Comparison of ENCODE assay signal across 22 mouse cellular contexts in the genomic region with DNA sequence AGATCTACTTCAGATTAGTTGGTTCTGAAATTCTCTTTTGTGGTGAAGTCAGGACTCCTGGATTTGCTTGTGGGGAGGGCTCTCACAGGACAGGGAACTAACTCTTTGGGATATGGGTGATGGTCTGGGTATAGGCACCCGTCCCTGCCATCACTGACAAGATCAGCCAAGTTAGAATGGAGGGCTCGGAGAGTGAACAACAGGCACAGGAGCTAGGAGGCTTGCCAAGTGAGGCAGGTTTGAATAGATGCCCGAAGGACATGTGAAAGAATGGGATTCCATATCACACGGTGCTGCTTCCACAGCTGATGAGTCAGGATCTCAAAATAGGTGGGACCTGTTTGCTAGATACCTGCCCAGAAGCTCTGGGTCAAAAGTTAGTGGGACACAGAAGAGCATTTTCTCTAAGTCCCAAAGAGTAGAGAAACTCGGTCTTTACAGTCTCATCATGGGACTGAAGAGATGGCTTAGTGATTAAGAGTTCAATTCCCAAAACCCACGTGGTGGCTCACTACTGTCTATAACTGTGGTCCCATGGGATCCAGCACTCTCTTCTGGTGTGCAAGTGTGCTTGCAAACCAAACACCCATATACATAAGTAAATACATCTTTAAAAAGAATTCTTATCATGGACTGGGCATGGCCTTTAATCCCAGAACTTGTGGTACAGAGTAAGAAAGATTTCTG. TPM values are rescaled to one million over a fixed set of nuclear protein-coding genes. Genes with fewer than 3 reads are reported as not detected.
DNase-seq lines count a peak whose midpoint lies in the region; ATAC-seq lines count a peak whose summit lies in the region.
"Had no signal": no experiment of that assay in that cellular context is flagged by ENCODE, and none has a peak within 500 bp of the region (broad histone marks: within the 10 kb centered on the region; RNA-seq: fewer than 3 reads in every experiment).

No protein-coding gene starts in this region.

- H3K4me1 ChIP-seq in midbrain, embryonic 10.5 days = no peaks in the 10 kb centered on the region
- H3K4me1 ChIP-seq in midbrain, embryonic 11.5 days (ENCODE audit: control insufficient read depth, insufficient read depth, low read length) = no peaks in the 10 kb centered on the region
- H3K4me1 ChIP-seq: embryonic facial prominence, embryonic 15.5 days; forebrain, embryonic 15.5 days; heart, embryonic 13.5 days; hindbrain, embryonic 15.5 days had no signal

- ATAC-seq in midbrain, embryonic 11.5 days (ENCODE audit: low FRiP score) = no peak
- ATAC-seq in monocyte, adult 5-6 weeks (replicated peaks; ENCODE audit: insufficient number of reproducible peaks, low FRiP score, low TSS enrichment, poor library complexity, severe bottlenecking) = no peak
- ATAC-seq: forebrain, embryonic 15.5 days had no signal

- 86% methylated on average over 6 of the region's 6 CpGs for WGBS in midbrain, embryonic 10.5 days
- WGBS in midbrain, embryonic 11.5 days = 79% methylated on average over 6 of the region's 6 CpGs

- DNase-seq in heart, adult 11 months = peak; percentile 90
- no peak for DNase-seq in heart, postnatal 25 days (ENCODE audit: low spot score)
- DNase-seq in midbrain, embryonic 10.5 days (ENCODE audit: low spot score) = peak; percentile 4
- DNase-seq in midbrain, embryonic 11.5 days (ENCODE audit: low spot score, missing footprints) = no peak
- peak; percentile 11 to 38 for DNase-seq in heart, postnatal 14 days
- DNase-seq in embryo, embryonic 9.5 days (ENCODE audit: extremely low spot score) = no peak
- DNase-seq: adrenal gland, adult 2 months; adrenal gland, postnatal 25 days; cerebellum, adult 18-20 months; cerebellum, adult 9-11 months; cerebellum, postnatal 36 days; kidney, adult 11 months had no signal

- no peaks in the 10 kb centered on the region for H3K36me3 ChIP-seq in midbrain, embryonic 10.5 days
- H3K36me3 ChIP-seq in midbrain, embryonic 11.5 days (ENCODE audit: control insufficient read depth, insufficient read depth, low read length) = no peaks in the 10 kb centered on the region
- H3K36me3 ChIP-seq: embryonic facial prominence, embryonic 15.5 days; forebrain, embryonic 15.5 days; heart, embryonic 13.5 days; hindbrain, embryonic 15.5 days had no signal

- no peak overlapping the region for H3K27ac ChIP-seq in midbrain, embryonic 10.5 days (replicated peaks)
- no peak overlapping the region for H3K27ac ChIP-seq in midbrain, embryonic 11.5 days (ENCODE audit: low read depth, low read length)
- H3K27ac ChIP-seq: embryonic facial prominence, embryonic 15.5 days; forebrain, embryonic 15.5 days; heart, embryonic 13.5 days; hindbrain, embryonic 15.5 days had no signal

- H3K27me3 ChIP-seq in midbrain, embryonic 10.5 days (ENCODE audit: low read depth, poor library complexity, severe bottlenecking) = no peaks in the 10 kb centered on the region
- no peaks in the 10 kb centered on the region for H3K27me3 ChIP-seq in midbrain, embryonic 11.5 days (ENCODE audit: control insufficient read depth, insufficient read depth, low read length)
- H3K27me3 ChIP-seq: embryonic facial prominence, embryonic 15.5 days; forebrain, embryonic 15.5 days; heart, embryonic 13.5 days; hindbrain, embryonic 15.5 days had no signal

- no peak overlapping the region for H3K4me3 ChIP-seq in midbrain, embryonic 10.5 days
- H3K4me3 ChIP-seq in midbrain, embryonic 11.5 days (ENCODE audit: low read depth, low read length) = no peak overlapping the region
- H3K4me3 ChIP-seq: embryonic facial prominence, embryonic 15.5 days; erythroblast, embryonic 14.5 days; forebrain, embryonic 15.5 days; heart, embryonic 13.5 days; hindbrain, embryonic 15.5 days had no signal

- H3K9me3 ChIP-seq in midbrain, embryonic 10.5 days (replicated peaks) = no peaks in the 10 kb centered on the region
- no peaks in the 10 kb centered on the region for H3K9me3 ChIP-seq in midbrain, embryonic 11.5 days (ENCODE audit: control insufficient read depth, low read length)
- H3K9me3 ChIP-seq: embryonic facial prominence, embryonic 15.5 days; forebrain, embryonic 15.5 days; heart, embryonic 13.5 days; hindbrain, embryonic 15.5 days had no signal

- H3K9ac ChIP-seq in midbrain, embryonic 11.5 days (ENCODE audit: low read length) = no peak overlapping the region
- H3K9ac ChIP-seq: embryonic facial prominence, embryonic 15.5 days; forebrain, embryonic 15.5 days; heart, embryonic 13.5 days; hindbrain, embryonic 15.5 days had no signal

- intact Hi-C loops in heart, postnatal 25 days (cut with DNase I) = no loop called here
- intact Hi-C loops in heart, postnatal 14 days (cut with DNase I) = no loop called here

- no peak overlapping the region for H3K4me2 ChIP-seq in midbrain, embryonic 11.5 days
- H3K4me2 ChIP-seq: embryonic facial prominence, embryonic 15.5 days; forebrain, embryonic 15.5 days; heart, embryonic 13.5 days; hindbrain, embryonic 15.5 days had no signal

RNA-seq across cellular contexts. Expression of a gene that starts 7.8 kb away (rescaled TPM):
- total RNA-seq in heart, postnatal 25 days (2021) = 10 to 100 TPM; 12.5 to 13.9 TPM
- polyA plus RNA-seq in midbrain, embryonic 10.5 days (2016; fragmentation: Nextera tagmentation; extraction: Ambion mirVana) = not detected in 2 replicates
- polyA plus RNA-seq in midbrain, embryonic 11.5 days (2014; fragmentation: Nextera tagmentation; extraction: Ambion mirVana) = 0.37 TPM in 1 of 2 replicates, not detected in the other
- total RNA-seq in heart, postnatal 14 days (2021) = 10 to 100 TPM in 1 of 2 experiments, 1 to 10 TPM in 1; 7.2 to 12.1 TPM
- 1.6 TPM in 1 of 3 replicates, not detected in the others for total RNA-seq in monocyte, adult 5-6 weeks (2017)
- polyA plus RNA-seq: adrenal gland, adult 2 months; embryonic facial prominence, embryonic 15.5 days; erythroblast, embryonic 14.5 days; forebrain, embryonic 11.5 days; forebrain, embryonic 15.5 days; frontal cortex, adult 2 months; heart, embryonic 13.5 days; heart, postnatal 0 days; hindbrain, embryonic 11.5 days; hindbrain, embryonic 15.5 days had no signal

RNA-seq across cellular contexts. Expression of a gene that starts 22.8 kb away (rescaled TPM):
- total RNA-seq in heart, postnatal 25 days (2021) = 10 to 100 TPM; 30.2 to 36.5 TPM
- 0.67 and 0.72 TPM in 2 replicates for polyA plus RNA-seq in midbrain, embryonic 10.5 days (2016; fragmentation: Nextera tagmentation; extraction: Ambion mirVana)
- 1.1 and 1.7 TPM in 2 replicates for polyA plus RNA-seq in midbrain, embryonic 11.5 days (2014; fragmentation: Nextera tagmentation; extraction: Ambion mirVana)
- 10 to 100 TPM; 28.2 to 31.6 TPM for total RNA-seq in heart, postnatal 14 days (2021)
- total RNA-seq in monocyte, adult 5-6 weeks (2017) = 2.2 to 4.7 TPM (median 2.6 TPM) in 3 replicates

RNA-seq across cellular contexts. Expression of a gene that starts 50.3 kb away (rescaled TPM):
- total RNA-seq in heart, postnatal 25 days (2021) = 1 to 10 TPM; 1.4 to 2.0 TPM
- polyA plus RNA-seq in midbrain, embryonic 10.5 days (2016; fragmentation: Nextera tagmentation; extraction: Ambion mirVana) = 3.3 and 4.0 TPM in 2 replicates
- 1.9 and 2.5 TPM in 2 replicates for polyA plus RNA-seq in midbrain, embryonic 11.5 days (2014; fragmentation: Nextera tagmentation; extraction: Ambion mirVana)
- 1 to 10 TPM; 1.4 TPM for total RNA-seq in heart, postnatal 14 days (2021)
- 0.48 to 1.4 TPM (median 1.1 TPM) in 3 replicates for total RNA-seq in monocyte, adult 5-6 weeks (2017)
- polyA plus RNA-seq: erythroblast, embryonic 14.5 days had no signal

RNA-seq across cellular contexts. Expression of a gene that starts 50.6 kb away (rescaled TPM):
- total RNA-seq in heart, postnatal 25 days (2021) = 100 to 1,000 TPM; 341 to 452 TPM
- 515 and 591 TPM in 2 replicates for polyA plus RNA-seq in midbrain, embryonic 10.5 days (2016; fragmentation: Nextera tagmentation; extraction: Ambion mirVana)
- polyA plus RNA-seq in midbrain, embryonic 11.5 days (2014; fragmentation: Nextera tagmentation; extraction: Ambion mirVana) = 477 and 506 TPM in 2 replicates
- 100 to 1,000 TPM; 220 to 280 TPM for total RNA-seq in heart, postnatal 14 days (2021)
- 803 to 969 TPM (median 962 TPM) in 3 replicates for total RNA-seq in monocyte, adult 5-6 weeks (2017)

Comparison
In these comparisons a context has a peak if more than half of its experiments do, and no peak if none do; other contexts are left out.
1. DNase-seq: peak in heart, adult 11 months (single experiment), midbrain, embryonic 10.5 days (single experiment) and heart, postnatal 14 days (2 of 2); none in heart, postnatal 25 days (single experiment), midbrain, embryonic 11.5 days (single experiment) and embryo, embryonic 9.5 days (single experiment).